Mouse (Mus musculus): Measurements from ENCODE around the gene R3hdm2.
A peak's percentile ranks its signal among the peaks of the same experiment; 100 is the strongest.

The R3hdm2 gene

DNA sequence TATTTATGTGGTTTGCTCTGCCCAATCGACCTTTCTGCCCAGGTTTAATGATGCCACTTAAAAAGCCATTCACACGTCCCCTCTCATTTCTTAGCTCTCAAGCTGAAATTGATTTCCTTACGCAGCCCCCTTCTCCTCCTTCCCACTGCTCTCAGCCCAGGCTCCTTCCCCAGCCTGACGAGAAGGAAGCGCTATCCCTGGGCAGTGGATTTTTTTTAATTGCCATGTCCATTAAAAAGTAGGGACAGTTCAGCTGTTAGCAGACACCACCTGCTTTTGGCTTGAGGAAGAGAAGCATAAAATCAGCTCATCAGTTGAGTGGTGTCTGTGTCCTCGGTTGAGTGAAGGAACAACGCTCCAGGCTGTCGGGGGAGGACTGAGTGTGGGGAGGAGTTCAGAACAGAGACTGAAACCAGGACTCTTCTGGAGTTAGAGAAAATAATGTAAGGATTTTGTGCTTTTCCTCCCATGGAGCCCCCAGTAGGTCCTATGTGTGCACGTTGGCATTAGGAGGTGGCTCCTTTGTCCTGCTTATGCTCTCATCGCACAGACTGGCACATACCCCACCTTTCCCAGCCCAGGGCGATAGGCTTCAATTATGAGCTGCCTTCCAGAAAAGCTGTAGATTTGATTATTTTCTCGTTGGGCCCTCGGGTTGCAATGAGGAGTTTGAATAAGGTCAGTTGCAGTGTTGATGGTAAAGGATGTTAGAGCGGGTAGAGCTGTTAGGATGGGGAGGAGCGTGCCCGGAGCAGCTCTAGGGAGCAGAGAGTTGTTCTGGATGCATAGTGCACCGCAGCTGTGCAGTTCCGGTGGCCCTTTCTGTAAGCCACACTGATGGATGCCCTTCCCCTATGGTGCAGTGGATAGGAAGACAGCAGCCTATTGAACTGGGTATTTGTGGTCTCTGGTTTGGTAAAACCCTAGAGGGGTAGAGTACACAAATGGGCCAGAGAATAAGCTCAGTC, 110.3 kb downstream of the R3hdm2 start:
- no peak for DNase-seq (ENCODE audit: inconsistent age in 2 of 2, low spot score in 1 of 2)

DNA sequence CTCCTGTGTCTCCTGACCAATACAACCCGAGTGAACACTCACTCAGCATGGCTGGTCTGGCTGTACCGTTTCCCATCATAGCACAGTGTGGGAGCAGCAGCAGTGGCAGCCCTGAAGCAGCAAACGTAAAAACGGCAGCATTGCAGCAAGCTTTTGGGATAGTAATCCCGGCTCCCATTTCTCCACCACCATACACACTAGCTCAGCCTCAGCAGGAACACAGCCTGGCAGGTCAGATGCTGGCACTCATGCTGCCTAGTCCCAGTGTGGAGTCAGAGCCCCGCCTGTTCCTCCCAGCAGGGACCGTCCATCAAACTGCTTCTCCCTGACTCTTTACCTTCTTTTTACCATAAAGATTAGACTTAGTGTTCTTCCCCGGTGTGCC, 111.0 kb downstream of the R3hdm2 start:
- no peak for DNase-seq (ENCODE audit: inconsistent age in 2 of 2, low spot score in 1 of 2)

DNA sequence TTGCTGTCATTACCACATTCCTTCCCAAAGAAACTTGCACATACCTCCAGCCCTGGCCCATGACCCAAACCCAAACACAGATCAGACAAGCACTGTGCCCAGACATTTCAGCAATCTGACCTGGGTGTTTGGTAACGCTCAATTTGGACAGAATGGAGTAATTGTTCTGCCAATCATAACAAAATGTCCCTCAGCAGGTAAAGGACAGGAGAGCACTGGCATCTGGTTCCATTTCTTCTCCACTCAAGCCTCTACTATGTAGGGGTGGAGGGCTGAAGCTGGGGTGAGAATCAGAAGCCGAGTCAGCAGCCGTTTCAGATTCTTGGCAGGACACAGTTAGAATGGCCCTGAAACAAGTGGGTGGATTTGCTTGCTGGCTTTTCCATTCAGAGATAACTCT, 112.0 kb downstream of the R3hdm2 start:
- peak in 1 of 2 experiments; percentile 82 for DNase-seq (ENCODE audit: inconsistent age in 2 of 2, low spot score in 1 of 2)

DNA sequence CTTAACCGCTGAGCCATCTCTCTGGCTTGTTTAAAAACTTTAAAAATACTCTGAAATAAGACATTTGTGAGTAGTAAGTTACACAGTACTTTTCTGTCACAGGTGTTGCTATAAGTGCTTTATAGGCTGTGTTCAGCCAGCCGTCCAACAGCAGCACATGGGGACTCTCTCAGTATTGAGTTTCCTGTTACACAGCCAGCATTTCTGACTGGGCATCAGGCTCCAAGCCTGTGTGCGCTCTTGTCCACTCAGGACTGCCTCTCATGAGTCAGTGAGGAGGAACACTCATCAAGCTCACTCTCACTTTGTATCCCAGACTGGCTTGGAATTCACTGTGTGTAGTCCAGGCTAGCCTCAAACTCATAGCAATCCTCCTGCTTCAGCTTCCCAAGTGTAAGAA, 116.0 kb downstream of the R3hdm2 start:
- no peak for DNase-seq (ENCODE audit: inconsistent age in 2 of 2, low spot score in 1 of 2)

DNA sequence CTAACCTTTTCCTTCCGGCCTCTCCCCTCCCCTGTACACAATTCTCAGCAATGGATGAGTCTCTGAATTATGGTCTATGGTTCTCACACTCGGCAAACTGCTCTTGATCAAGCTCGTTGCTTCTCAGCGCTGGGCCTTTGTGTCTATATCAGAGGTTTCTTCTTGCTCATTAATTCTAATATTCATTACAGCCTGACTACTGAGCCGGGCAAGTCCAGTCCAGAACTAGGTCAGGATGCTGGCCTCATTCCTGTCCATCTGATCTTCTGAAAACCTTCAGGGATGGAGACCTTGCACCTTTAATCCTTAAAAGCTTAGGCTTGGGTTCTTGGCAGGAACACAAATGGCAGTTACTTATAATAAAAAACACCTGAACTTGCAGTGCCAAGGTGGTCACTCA, 119.4 kb downstream of the R3hdm2 start:
- no peak for DNase-seq (ENCODE audit: inconsistent age in 2 of 2, low spot score in 1 of 2)

DNA sequence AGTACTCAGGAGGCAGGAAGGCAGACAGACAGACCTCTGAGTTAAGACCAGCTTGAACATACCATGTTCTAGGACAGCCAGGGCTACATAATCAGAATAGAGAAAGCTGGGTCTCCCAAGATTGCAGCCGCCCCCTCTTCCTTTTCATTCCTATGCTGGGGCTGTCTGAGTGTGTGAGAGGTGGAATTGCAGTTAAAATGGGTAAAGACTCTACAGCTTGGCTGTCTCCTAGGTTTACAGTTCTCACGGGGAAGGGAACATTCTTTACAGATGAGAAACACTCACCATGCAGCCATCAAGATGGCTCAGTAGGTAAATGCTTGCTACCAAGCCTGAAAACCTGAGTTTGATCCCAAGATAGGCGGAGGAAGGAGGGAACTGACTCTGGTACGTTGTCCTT, 119.9 kb downstream of the R3hdm2 start:
- no peak for DNase-seq (ENCODE audit: inconsistent age in 2 of 2, low spot score in 1 of 2)

DNA sequence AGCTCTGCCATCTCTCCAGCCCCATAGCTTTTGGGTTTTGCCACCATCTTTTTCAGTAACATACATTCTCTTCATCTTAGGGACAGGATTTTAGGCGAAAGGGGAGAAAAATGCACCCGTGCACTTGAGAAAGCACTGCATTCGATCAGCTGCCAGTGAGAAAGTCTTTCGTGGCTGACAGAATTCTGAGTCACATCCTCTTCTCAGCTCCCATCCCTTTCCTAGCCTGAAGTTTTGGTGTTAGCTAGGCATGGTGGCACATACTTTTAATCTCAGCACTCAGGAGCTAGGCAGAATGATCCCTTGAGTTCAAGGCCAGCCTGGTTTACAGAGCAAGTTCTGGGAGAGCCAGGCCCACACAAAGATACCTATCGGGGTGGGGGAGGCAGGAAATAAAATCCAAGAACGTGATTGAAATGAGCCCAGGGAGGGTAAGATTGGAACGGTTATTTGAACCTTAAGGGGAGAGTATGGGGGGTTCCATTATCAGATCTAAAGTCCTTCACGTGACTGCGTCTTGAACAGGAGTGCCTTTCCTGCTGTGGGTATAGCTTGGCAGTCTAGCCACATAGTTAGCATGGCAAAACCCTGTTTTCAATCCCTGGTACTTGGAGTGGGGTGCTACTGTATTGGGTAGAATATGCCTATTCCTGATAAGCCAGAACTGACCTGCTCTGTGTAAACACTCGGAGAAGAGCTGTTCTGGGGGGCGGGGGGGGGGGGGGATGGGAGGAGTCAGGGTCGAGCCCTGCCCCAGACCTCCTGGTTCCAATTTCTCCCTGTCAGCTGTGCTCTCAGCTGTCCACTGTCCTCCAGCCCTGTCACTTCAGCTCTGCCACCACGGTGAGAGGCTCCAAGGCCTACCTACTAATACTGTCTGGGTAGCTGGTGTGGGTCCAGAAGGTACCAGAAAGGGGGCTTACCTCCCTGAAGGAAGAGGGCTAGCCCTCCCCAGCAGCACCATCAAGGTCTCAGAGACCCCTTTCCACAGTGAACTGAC, 121.1 kb downstream of the R3hdm2 start, which contains the start of gene Stac3:
Gene Stac3 (plus strand): TSS at position 793 of the 1,000 bp plus-strand sequence.
- no peak for DNase-seq (ENCODE audit: inconsistent age in 2 of 2, low spot score in 1 of 2)

DNA sequence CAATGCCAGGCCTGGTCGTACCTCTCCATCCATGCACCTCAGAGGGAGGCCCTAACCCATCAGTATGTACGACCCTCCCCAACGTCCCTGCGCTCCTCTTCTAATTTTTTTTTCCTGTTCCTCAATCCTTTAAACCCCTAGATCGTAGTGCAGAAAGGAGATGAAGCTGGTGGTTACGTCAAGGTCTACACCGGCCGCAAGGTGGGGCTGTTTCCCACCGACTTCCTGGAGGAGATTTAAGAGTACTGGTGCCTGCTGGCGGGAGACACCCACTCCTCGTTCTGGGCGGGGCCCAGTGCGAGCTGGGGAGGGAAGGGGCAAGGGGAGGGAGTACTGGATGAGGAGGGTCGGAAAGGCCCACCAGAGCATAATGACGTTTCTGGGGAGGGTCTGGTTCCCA, 128.1 kb downstream of the R3hdm2 start:
- peak; percentile 65 to 85 for DNase-seq (ENCODE audit: inconsistent age in 2 of 2, low spot score in 1 of 2)

DNA sequence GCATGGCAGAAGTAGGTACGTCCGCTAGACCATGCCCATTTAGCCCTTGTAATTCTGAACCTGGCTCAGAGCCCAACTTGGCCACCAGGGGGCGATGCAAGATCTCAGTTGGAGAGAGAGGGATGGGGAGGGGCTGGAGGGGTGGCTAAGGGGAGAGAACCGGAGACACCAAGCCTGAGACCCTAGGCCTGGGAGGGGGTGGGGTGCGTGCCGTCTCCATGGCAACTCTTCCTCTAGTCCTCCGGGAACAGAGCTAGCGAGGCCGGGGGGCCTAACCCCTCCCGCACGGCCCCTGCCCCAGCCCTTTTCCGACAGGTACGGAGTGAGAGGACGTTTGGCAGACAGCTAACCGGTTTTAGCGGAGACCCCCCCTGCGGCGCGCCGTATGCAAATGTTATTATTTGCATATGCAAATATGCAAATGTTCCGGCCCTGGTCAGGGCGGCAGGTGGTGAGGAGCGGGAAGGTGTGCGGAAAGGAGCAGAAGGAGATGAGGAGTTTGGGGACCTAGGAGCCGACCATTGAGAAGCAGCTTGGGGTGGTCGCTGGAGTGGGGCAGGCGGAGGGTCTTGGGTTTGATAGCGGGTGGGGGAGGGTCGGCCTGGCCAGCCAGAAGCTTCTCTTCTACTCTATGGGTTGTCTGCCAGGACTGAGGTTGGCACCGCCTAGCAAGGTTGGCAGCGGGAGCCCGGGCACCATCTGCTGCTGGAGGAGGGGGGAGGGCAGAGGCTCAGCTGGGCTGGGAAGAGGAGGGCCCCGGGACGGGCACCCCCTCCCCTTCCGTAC, 129.1 kb downstream of the R3hdm2 start:
- peak; percentile 76 to 92 for DNase-seq (ENCODE audit: inconsistent age in 2 of 2, low spot score in 1 of 2)

DNA sequence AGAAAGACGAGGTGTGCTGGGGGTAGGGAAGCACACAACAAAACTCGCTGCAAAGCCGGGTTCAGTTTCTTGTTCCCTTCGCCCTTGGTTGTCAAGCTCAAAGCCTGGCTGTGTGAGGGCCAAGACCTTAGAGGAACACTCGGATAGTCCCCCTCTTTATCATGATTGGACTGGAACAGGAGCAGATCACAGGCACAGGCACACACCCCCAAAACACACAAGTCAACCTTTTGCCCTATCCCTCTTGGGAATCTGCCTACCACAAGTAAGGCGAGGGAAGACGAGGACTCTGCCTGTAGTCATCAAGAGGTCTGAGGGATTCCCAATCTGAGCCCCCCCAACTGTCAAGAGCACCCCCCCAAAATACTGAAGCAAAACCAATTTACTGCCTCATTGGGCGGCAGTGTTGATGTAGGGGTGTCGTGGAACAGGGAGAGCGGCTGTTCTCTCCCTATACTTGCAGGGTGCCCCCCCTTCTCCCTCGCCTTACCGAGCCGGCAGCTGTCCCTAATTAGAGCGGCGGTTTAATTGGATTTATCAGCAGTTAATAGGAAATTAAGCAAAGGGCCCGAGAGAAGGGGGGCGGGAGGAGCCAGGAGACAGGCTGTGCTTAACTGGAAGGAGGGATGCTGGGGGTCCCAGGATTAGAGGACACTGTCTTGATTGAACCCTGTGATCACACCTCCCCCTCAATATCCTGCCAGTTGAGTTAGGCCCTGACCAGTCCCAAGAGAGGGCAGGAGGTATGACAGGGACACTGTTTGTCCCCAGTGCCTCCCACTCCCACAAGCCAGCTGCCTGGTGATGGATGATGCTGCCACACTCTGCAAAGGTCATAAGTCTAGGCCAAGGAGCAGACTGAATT, 129.9 kb downstream of the R3hdm2 start:
- no peak for DNase-seq (ENCODE audit: inconsistent age in 2 of 2, low spot score in 1 of 2)

DNA sequence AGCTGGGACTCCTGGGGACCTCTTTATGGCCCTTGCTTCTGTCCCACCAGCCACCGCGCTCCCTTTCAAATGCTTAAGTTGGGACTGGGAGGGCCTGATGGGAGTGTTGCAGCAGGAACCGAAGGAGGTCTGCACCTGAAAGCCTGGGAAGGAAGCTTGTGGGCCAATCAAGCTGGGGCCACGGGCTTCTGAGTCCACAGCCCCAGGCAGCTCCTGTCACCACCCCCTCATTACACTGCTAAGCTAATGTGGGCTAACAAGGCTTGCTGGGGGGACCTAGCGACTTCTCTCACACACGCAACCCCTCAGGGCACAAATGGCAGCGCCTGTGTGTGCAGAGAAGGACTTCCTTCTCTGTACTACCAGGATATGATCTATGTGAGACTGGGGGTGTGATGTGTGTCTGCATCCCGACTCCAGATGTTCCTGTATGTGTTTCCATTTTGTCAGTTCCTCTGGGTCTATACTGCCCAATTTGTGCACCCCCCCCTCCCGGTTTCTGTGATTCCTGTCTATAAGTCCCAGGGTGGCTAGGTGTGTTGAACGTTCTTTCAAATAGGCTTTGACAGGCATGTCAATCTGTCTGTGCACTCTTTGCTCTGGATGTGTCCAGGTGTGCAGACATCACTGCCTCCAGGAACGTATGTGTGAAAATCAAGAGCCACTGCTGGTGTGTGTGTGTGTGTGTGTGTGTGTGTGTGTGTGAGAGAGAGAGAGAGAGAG, 130.9 kb downstream of the R3hdm2 start:
- no peak for DNase-seq (ENCODE audit: inconsistent age in 2 of 2, low spot score in 1 of 2)

DNA sequence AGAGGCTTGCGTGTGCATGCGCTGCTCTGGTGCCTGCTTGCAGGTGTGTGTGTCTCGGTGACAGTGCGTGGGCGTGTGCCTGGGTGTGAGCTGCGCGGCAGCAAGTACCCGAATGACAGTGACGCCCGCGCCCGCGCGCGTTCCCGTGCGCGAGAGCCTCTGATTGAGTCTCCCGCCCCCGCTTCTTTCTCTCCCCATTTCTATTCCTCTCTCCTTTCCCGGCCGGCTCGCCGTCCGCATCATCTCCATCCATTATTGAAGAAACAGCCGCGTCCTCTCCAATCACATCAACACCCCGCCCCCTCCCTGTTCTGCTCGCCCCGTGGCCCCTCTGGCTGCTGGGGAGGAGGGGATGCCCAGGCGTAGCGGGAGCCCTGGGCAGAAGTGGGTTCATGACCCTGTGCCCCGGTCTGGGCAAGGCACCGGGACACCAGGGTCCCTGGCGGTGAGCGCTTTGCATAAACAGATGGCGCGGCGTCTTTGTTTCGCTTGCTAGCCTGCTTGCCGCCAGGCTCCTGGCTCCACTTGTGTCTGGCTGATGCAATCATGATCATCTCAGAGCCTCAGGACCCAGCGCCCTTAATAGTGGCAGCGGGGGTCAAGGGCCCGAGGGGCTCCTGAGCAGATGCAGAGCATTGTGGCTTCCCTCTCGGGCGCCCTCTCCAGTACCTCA, 131.6 kb downstream of the R3hdm2 start:
- peak; percentile 48 to 77 for DNase-seq (ENCODE audit: inconsistent age in 2 of 2, low spot score in 1 of 2)

DNA sequence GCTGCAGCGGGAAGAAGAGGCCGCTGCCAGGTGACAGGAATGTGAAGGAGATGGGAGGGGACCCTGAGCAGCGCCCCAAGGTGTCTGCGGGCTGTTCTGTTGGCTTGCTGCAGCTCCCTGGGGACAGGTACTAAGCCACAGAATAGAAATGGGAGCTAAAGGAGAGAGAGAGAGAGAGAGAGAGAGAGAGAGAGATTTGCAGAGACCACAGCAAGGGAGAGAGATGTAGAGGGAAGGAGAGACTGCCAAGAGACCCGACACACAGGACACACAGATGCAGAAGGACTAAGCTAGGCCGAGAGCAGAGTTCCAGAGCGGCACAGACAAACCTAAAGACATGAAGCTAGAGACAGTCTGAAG, 132.2 kb downstream of the R3hdm2 start:
- DNase-seq (ENCODE audit: inconsistent age in 2 of 2, low spot score in 1 of 2): no peak

DNA sequence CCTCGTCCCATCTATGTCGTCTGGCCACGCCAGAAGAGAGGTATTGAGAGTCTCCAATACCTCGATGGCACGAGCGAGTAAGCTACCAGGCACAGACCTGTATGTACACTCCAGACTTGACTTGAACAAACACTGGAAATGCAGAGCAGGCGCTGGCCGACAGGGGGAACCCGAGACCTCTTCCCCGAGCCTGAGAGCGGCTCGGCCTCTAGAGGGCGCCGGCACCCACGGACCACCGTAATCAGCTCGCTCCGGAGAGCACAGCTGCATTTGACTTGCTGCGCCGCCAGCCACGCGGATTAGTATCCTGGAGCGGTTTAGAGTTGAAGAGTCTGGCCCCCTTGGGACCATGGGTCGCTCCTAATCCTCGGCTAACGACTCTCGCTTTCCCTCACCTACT, 132.7 kb downstream of the R3hdm2 start:
- DNase-seq (ENCODE audit: inconsistent age in 2 of 2, low spot score in 1 of 2): peak; percentile 93 to 98

DNA sequence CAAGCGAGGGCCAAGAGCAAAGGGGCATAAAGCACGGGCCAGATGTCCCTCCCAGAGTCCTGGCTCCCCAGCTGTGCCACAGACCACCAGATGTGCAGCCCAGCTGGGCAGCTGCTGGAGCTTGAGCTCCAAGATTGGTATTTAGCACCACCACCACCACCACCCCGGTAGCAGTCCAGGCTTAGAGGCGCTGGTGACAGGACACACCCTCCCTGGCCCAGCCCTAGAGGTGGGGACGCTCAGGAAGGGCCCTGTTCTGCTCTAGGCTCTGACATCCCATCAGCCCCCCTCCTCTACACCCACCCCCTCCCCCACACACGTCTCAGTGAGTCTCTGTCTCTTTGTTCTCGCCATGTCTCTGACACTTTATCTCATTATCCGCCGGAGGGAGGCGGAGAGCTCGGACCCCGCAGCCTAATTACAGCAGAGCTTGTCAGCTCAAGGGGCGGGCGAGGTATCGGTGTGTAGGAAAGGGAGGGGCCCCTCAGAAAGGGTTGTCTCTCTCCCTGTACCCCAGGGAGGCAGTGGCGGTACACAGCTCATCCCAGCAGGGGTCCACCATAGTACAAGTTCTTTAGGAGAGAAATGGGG, 133.5 kb downstream of the R3hdm2 start:
- DNase-seq (ENCODE audit: inconsistent age in 2 of 2, low spot score in 1 of 2): no peak

DNA sequence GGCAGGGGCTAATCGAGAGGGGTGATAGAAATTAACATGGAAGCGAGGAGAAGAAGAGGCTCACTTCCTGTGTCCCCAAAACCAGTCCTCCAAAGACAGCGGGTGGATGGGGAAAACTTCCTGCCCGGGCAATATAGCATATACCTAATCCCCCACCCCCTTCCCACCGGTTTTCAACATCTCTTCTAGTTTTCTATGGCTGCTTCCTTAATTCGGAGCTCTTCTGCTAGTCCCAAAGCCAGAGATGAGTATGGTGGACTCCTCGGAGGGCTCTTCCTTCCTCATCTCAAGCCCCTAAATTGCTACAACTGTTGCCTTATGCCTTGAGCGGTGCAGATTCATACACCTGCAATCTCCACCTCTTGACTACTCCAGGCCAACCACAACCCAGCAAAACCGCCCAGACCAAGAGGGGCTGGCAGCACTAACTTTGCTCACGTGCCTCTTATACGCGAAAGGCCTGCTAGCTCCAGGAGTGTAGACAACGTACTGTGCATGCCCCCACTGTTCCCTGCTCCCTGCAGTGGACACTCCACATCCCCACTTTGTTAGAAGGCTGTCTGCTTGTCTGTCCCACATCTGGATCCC, 134.1 kb downstream of the R3hdm2 start:
- DNase-seq (ENCODE audit: inconsistent age in 2 of 2, low spot score in 1 of 2): no peak

DNA sequence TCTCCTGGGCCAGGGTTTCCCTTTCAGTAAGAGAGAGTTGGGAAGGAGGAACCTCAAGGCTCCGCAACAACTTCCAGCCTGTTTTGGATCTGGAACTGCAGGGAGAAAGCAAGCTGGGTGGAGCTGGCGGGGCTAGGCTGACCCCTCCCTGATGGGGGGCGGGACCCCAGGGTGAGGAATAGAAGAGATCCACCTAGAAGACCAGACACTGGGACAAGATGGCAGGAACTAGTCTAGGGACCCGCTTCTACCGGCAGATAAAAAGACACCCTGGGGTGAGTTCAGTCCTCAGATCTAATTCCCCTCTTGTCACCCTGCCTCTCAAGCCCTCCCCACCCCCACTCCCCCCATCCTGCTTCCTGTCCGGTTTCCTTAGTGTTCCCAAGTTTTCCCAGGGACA, 134.6 kb downstream of the R3hdm2 start, which contains the start of gene Ndufa4l2:
Gene Ndufa4l2 (plus strand): TSS at position 204 of the 400 bp plus-strand sequence.
- peak in 1 of 2 experiments; percentile 61 for DNase-seq (ENCODE audit: inconsistent age in 2 of 2, low spot score in 1 of 2)
